Mouse (Mus musculus) midbrain, embryonic 15.5 days (tissue): ENCODE measurements around the gene Ghrl. TPM values are rescaled to one million over a fixed set of nuclear protein-coding genes. Genes with fewer than 3 reads are reported as not detected.
"Not testable (repeated sequence)": the region's sequence is repeated elsewhere in the genome, so short reads cannot be mapped to it uniquely, and the experiment has no call there.

Source experiments
- ATAC-seq: fragments of 200-750 bp; cut with Nextera tagmentation; replicated peaks from 2 replicates; pipeline ENCODE4 v1.8.0; 2017; ENCODE audit warnings: moderate TSS enrichment
- H3K27ac ChIP-seq: fragments of 300-500 bp; sonication (generic); 2 replicates; pipeline ENCODE4 v1.5.1; 2015; ENCODE audit warnings: mild to moderate bottlenecking, inconsistent platforms
- H3K27me3 ChIP-seq: fragments of 300-500 bp; sonication (generic); replicated peaks from 2 replicates; pipeline ENCODE4 v1.6.1; 2015; ENCODE audit warnings: inconsistent platforms
- H3K36me3 ChIP-seq: fragments of 300-500 bp; sonication (generic); replicated peaks from 2 replicates; pipeline ENCODE4 v1.6.1; 2015; ENCODE audit warnings: inconsistent platforms
- H3K4me1 ChIP-seq: fragments of 300-500 bp; sonication (generic); 2 replicates; pipeline ENCODE4 v1.6.1; 2015; ENCODE audit warnings: inconsistent platforms
- H3K4me2 ChIP-seq: fragments of 300-500 bp; sonication (generic); 2 replicates; pipeline ENCODE4 v1.6.1; 2015; ENCODE audit warnings: inconsistent platforms, mild to moderate bottlenecking, moderate library complexity
- H3K4me3 ChIP-seq: fragments of 300-500 bp; sonication (generic); 2 replicates; pipeline ENCODE4 v1.5.1; 2015; ENCODE audit warnings: mild to moderate bottlenecking, inconsistent platforms
- H3K9ac ChIP-seq: fragments of 300-500 bp; sonication (generic); 2 replicates; pipeline ENCODE4 v1.6.1; 2015; ENCODE audit warnings: mild to moderate bottlenecking, inconsistent platforms
- H3K9me3 ChIP-seq: fragments of 300-500 bp; sonication (generic); 2 replicates; pipeline ENCODE4 v1.6.1; 2016; ENCODE audit warnings: inconsistent platforms
- whole genome bisulfite sequencing: fragments of 180-500 bp; shearing (Covaris S2); methylation state at CpG from one replicate; pipeline ENCODE4 v1.1.7; 2015; ENCODE audit warnings: mixed read lengths; 5-methylcytosine and 5-hydroxymethylcytosine counted together
- polyA plus RNA-seq: library from polyadenylated mRNA; unstranded; fragments of >200 nt; fragmentation: Nextera tagmentation; extraction: Ambion mirVana; gene quantifications from 2 replicates; pipeline ENCODE4 v1.2.1, GENCODE M21; 2015

Gene Ghrl
- polyA plus RNA-seq, 1 experiment from 2014 or later = 0.94 TPM

DNA sequence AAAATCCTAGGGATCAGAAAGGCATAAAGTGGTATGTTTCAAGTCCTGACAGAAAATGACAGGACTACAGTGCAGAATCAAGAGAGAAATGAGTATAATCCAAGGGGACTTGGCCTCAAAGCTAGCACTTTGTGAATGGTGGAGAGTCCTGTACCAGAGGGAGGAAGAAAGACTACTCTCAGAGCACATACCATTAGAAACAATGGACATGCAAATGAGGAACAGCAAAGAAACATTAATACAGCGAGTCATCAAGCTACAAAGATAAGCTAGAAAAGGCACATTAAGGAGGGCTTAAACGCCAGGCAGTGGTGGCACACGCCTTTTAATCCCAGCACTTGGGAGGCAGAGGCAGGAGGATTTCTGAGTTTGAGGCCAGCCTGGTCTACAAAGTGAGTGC, 11.6 kb upstream of the Ghrl start:
- no peak for ATAC-seq
- H3K4me2 ChIP-seq = no peak overlapping the region
- H3K36me3 ChIP-seq = peaks cover 71% of the 10 kb centered on the region
- H3K9ac ChIP-seq = no peak overlapping the region
- H3K4me1 ChIP-seq = no peaks in the 10 kb centered on the region
- no peak overlapping the region for H3K27ac ChIP-seq
- no peaks in the 10 kb centered on the region for H3K9me3 ChIP-seq
- H3K4me3 ChIP-seq = no peak overlapping the region
- H3K27me3 ChIP-seq = no peaks in the 10 kb centered on the region
- 94% methylated on average over 3 of the region's 3 CpGs for WGBS

DNA sequence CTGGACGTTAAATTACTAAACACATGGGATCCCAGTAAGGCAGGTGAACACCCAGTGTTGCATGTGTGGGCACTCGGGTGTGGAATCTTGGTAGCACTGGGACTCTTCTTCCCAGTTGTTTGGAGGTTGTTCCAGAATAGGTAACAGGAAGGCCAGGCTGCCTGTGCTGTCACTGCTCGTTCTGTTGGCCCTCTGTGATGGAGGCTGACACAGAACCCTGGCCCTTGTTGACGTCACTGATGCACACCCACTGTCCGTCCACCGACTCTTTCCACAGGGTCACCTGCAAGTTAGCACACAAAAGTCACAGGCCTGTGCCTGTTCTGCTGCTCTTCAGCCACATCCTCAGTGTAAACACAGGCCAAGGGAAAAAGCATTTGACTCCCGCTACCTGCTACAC, 8.5 kb upstream of the Ghrl start:
- H3K9me3 ChIP-seq = no peaks in the 10 kb centered on the region
- peaks cover 55% of the 10 kb centered on the region for H3K36me3 ChIP-seq
- 90% methylated on average over 7 of the region's 7 CpGs for WGBS
- H3K27me3 ChIP-seq = no peaks in the 10 kb centered on the region
- H3K4me3 ChIP-seq = no peak overlapping the region
- H3K4me1 ChIP-seq = no peaks in the 10 kb centered on the region
- H3K27ac ChIP-seq = no peak overlapping the region
- H3K4me2 ChIP-seq = no peak overlapping the region
- ATAC-seq = no peak
- H3K9ac ChIP-seq = no peak overlapping the region

DNA sequence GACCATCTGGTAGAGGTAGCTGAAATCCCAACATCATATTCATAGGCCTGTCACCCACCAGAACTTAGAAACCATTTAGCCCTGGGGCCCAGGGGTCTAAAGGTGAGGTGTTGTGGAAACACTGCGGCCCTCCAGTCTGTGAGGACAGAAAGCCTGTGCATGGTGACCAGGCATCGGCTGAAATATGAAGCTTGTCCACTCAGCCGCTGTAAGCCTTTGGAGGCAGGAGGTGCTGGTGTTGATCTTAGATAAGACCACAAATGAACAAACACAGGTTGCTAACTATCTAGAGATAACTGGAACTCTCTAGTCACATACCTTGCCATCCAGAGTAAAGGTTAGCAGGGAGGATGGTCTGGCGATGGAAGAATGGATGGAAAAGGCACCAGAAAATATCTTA, 1.4 kb upstream of the Ghrl start:
- H3K4me1 ChIP-seq = no peaks in the 10 kb centered on the region
- H3K4me3 ChIP-seq = no peak overlapping the region
- H3K27me3 ChIP-seq = no peaks in the 10 kb centered on the region
- WGBS = 95% methylated on average over 4 of the region's 4 CpGs
- H3K9me3 ChIP-seq = no peaks in the 10 kb centered on the region
- peaks cover 17% of the 10 kb centered on the region for H3K36me3 ChIP-seq
- no peak overlapping the region for H3K27ac ChIP-seq
- ATAC-seq = no peak
- no peak overlapping the region for H3K4me2 ChIP-seq
- H3K9ac ChIP-seq = no peak overlapping the region

DNA sequence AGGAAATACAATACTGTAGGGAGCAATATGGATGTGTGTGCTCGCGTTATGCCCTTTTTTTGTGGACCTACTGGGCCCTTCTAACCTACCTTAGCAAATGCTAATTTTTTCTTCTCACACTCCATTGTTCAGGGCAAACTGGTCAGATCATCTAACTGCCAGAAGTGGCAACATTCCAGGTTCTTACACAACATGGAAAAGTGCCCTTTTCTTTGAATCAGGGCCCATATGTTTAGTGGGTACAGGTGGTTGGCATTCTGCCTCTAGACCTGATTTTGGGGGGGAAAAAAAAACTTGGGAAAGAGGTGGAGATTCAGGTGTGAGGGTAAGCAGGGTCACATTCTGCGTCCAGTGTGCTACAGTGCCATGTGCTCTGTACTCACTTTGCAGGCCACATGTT, 2.1 kb downstream of the Ghrl start:
- Histone ChIP-seq H3K9me3 (no peaks in the 10 kb centered on the region), H3K4me3 (no peak overlapping the region), H3K4me1 (no peaks in the 10 kb centered on the region), H3K27me3 (no peaks in the 10 kb centered on the region), H3K36me3 (peaks cover 36% of the 10 kb centered on the region), H3K9ac (no peak overlapping the region), H3K4me2 (no peak overlapping the region), H3K27ac (no peak overlapping the region)
- WGBS = 90% methylated on average over 3 of the region's 3 CpGs
- ATAC-seq = no peak

DNA sequence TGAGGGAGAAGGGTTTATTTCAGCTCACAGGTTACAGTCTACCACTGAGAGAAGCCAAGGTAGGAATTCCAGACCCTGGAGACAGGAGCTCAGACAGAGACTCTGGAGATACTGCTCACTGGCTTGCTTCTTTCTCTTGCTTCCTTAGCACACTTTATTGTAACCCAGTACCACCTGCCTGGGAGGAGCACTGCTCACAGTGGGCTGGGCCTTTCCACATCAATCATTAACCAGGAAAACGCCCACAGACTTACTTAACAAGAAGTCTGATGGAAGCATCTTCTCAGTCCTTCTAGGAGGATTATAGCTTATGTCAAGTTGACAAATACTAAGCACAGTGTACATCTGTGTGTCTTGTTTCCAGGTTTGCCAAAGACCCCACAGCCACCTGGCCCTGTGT, 4.9 kb downstream of the Ghrl start:
- H3K4me3 ChIP-seq = no peak overlapping the region
- no peak overlapping the region for H3K9ac ChIP-seq
- peaks cover 49% of the 10 kb centered on the region for H3K36me3 ChIP-seq
- H3K4me2 ChIP-seq = no peak overlapping the region
- H3K27me3 ChIP-seq = no peaks in the 10 kb centered on the region
- H3K4me1 ChIP-seq = no peaks in the 10 kb centered on the region
- no peak for ATAC-seq
- H3K9me3 ChIP-seq = no peaks in the 10 kb centered on the region
- 89% methylated on average over 1 of the region's 1 CpGs for WGBS
- H3K27ac ChIP-seq = no peak overlapping the region

DNA sequence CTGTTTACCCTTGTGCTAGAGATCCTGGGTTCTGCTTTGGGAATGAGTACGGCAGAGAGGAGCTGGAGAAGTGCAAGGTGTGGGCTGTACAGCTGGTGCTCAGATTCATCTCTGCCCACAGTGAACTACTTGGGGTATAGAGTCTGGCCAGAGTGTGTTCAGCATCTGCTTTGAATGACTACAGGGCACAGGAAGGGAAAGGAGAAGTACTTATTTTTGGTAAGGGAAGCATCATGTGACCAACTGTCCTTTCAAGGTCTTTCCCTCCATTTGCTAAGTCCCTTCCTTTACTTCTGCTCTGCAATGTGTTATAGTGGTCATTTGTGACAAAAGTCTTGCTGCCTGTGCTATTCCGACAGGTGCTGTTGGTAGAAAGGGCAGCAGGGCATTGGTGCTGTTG, 5.4 kb downstream of the Ghrl start:
- Histone ChIP-seq H3K4me3 (no peak overlapping the region), H3K9me3 (no peaks in the 10 kb centered on the region), H3K27me3 (no peaks in the 10 kb centered on the region), H3K9ac (no peak overlapping the region), H3K4me2 (no peak overlapping the region), H3K36me3 (peaks cover 53% of the 10 kb centered on the region), H3K27ac (no peak overlapping the region), H3K4me1 (no peaks in the 10 kb centered on the region)
- 95% methylated on average over 2 of the region's 2 CpGs for WGBS
- no peak for ATAC-seq

DNA sequence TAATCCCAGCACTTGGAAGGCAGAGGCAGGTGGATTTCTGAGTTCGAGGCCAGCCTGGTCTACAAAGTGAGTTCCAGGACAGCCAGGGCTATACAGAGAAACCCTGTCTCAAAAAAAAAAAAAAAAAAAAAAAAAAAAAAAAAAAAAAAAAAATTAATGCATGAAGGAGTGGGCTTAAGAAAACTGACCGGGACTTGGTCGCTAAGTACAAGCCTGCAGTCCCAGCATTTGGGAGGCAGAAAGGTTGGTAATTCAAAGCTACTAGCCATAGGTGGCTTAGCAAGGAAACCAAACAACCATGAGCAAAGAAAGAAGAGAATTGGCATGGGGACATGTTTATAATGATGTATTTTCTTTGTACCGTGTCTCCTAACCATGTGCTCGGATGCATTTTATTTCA, 6.3 kb downstream of the Ghrl start:
- not testable (repeated sequence) for ATAC-seq, H3K9me3 ChIP-seq, H3K4me2 ChIP-seq, H3K4me3 ChIP-seq, H3K9ac ChIP-seq, H3K27me3 ChIP-seq, H3K27ac ChIP-seq, H3K4me1 ChIP-seq
- H3K36me3 ChIP-seq = peaks cover 58% of the 10 kb centered on the region
- WGBS = 95% methylated on average over 5 of the region's 5 CpGs

DNA sequence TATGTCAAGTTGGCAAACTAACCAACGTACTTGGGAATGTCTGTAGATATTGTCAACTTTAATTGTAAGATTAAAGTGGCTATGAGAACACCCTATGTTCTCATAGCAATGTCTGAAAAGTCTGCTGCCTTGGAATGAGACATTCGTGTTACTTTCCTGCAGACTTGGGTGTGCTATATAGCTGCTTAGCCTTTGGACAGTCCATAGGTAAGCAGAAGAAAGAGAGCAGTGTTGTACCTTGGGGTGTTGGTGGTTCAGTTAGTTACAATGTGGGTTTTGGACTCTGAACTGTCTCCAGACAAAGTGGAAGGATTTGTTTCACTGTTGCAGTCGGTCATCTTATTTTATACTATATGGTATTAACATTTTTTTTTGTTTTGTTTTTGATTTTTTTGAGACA, 7.0 kb downstream of the Ghrl start:
- WGBS = 92% methylated on average over 3 of the region's 3 CpGs
- no peak overlapping the region for H3K9ac ChIP-seq
- no peaks in the 10 kb centered on the region for H3K27me3 ChIP-seq
- H3K36me3 ChIP-seq = peaks cover 64% of the 10 kb centered on the region
- no peaks in the 10 kb centered on the region for H3K9me3 ChIP-seq
- H3K4me1 ChIP-seq = no peaks in the 10 kb centered on the region
- no peak for ATAC-seq
- no peak overlapping the region for H3K4me2 ChIP-seq
- no peak overlapping the region for H3K27ac ChIP-seq
- H3K4me3 ChIP-seq = no peak overlapping the region

DNA sequence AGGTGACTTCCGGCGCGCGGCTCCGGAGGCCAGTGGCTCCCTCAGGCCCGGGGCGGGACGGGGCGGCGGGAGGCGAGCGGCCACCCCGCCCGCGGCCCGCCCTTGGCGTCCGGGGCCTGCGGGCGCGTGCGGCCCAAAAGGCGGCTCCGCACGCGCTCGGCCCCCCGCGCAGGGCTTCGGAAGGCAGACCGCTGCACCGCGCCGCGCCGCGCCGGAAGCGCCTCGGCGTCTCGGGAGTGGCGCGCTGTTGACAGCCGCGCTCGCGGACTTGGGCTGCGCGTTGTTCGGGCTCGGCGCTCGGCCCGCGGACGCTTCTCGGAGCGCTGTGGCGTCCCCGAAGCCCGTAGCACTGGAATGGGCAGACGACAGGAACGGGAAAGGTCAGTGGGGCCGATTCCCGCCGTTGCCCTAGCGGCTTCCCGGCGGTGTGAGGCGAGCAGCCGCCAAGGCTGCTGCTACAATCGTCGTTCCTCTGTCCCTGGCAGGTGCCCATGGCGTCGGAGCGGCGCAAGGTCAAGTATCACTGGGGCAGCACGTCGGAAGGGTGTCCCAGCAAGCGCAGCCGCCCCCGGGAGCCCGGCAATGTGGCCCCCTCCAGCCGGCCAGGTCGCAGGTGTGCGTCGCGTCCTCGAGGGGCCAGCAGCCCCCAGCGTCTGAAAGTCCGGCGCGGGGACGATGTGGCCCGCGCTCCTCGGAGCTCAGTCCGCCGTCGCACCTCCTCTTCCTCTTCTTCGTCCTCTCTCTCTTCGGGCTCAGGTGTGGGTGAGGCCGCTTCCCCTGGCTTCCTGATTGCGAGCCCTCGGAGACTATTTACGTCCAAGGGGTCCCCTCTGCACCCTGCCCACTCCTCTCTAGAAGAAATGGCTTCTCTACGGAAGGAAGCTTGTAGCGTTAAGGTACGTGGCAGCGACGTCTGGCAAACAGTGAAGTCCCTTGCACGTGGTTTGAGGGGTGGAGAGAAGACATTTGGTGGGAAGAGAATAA, 22.2 kb downstream of the Ghrl start:
- Histone ChIP-seq H3K9me3 (no peaks in the 10 kb centered on the region), H3K27me3 (no peaks in the 10 kb centered on the region), H3K9ac (peak overlapping the region; percentile 78), H3K4me3 (peak overlapping the region; percentile 68), H3K4me1 (peaks cover 29% of the 10 kb centered on the region), H3K27ac (peak overlapping the region; percentile 87), H3K36me3 (peaks cover 12% of the 10 kb centered on the region; the same call in 1 of the 2 replicates), H3K4me2 (peak overlapping the region; percentile 99)
- whole genome bisulfite sequencing = under 1% methylated on average over 113 of the region's 113 CpGs
- peak; percentile 79 for ATAC-seq

DNA sequence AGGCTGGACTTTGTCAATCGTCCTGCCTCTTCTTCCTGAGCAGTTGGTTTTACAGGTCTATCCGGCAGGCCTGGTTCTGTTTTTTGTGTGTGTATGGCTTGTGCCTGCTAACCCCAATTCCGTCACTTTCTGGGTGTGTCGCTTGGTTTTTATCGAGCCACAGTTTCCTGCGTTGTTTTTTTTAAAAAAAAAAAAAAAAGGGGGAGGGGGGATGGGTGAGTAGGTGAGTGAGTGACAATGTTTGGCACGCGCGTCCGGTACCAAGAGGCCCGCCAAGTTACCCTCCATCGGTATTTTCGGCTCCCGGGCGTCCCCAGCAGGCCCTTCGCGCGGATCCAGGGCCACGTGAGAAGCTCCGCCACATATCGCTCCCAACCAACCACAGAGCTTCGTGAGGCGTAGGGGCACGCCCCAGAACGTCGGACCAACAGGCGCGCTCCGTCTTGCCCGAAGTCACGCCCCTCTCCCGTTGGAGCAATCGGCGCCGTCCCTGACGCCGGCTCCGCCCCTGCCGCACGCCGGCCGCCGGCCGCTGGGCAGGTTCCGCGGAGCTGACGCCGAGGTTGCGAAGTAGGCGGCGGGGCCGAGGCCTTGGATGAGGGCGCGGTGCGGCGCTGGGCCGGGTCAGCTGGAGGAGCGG, 23.0 kb downstream of the Ghrl start, which contains the start of gene Tatdn2:
TSS of gene Tatdn2 (plus strand) at position 469 of the 640 bp plus-strand sequence.
- H3K4me3 ChIP-seq = peak within 1 kb of the TSS; percentile 68
- no peaks in the 10 kb centered on the region for H3K27me3 ChIP-seq
- H3K27ac ChIP-seq = peak within 1 kb of the TSS; percentile 87
- no peaks in the 10 kb centered on the region for H3K9me3 ChIP-seq
- ATAC-seq = peak; percentile 99
- peak within 1 kb of the TSS; percentile 78 for H3K9ac ChIP-seq
- H3K4me1 ChIP-seq = peaks cover 29% of the 10 kb centered on the region
- 0 out of 2 replicates have a peak, but pooled peaks cover 7% of the 10 kb centered on the region for H3K36me3 ChIP-seq
- peak within 1 kb of the TSS; percentile 99 for H3K4me2 ChIP-seq
- under 1% methylated on average over 57 of the region's 58 CpGs for WGBS

DNA sequence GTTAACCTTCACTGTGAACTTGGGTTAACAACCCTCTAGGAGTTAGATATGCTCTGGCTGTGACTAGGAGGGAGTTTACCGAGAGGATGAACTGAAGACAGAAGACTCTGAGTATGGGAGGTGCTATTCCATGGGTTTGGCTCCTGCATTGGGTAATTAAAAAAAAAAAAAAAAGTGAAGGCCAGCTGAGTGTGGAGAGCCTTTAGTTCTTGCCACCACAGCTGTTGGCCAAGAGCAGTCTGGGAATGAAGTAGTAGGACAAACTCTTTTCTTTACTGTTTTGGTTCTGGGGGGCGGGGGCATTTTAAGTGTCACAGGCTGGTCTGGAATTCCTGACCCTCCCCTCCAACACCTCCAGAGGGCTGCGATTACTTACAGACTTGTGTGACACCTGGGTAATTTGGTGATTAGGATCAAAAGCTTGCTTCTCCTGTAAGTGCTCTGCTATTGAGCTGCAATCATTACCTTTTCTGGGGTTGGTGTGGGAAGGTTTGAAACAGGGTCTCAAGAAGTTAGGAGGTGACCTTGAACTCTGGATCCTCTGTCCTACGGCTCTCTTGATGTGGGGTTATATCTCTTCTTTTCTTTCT, 23.8 kb downstream of the Ghrl start:
- no peak for ATAC-seq

DNA sequence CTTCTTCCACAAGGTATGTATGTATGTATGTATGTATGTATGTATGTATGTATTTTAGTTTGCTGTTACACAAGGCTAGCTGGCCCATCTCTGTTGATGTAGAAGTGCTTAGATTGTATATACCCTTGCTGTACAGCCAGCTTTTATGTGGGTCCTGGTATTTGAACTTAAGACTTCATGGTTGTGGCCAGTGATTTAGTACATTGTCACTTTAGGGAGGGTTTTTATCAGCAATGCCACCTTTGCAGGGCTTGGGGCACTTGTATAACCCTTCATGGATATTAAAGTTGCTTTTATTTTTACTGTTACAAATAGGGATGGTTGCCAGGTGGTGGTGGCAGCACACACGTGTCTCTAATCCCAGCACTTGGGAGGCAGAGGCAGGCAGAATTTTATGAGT, 24.5 kb downstream of the Ghrl start:
- Histone ChIP-seq H3K4me1 (peaks cover 31% of the 10 kb centered on the region), H3K4me3 (no peak overlapping the region), H3K9ac (no peak overlapping the region), H3K27ac (no peak overlapping the region), H3K27me3 (no peaks in the 10 kb centered on the region), H3K9me3 (no peaks in the 10 kb centered on the region), H3K4me2 (no peak overlapping the region), H3K36me3 (0 out of 2 replicates have a peak, but pooled peaks cover 6% of the 10 kb centered on the region)
- no peak for ATAC-seq
- 76% methylated on average over 1 of the region's 1 CpGs for WGBS

More for the DNA sequence above, 23.8 kb downstream of the Ghrl start:
- Histone ChIP-seq H3K9me3 (no peaks in the 10 kb centered on the region), H3K27ac (peak overlapping the region; percentile 87), H3K4me2 (peak overlapping the region; percentile 99), H3K9ac (no peak overlapping the region), H3K4me1 (peaks cover 29% of the 10 kb centered on the region), H3K27me3 (no peaks in the 10 kb centered on the region), H3K4me3 (peak overlapping the region; percentile 68), H3K36me3 (0 out of 2 replicates have a peak, but pooled peaks cover 7% of the 10 kb centered on the region)
- 72% methylated on average over 4 of the region's 4 CpGs for WGBS
